Mouse (Mus musculus) hindbrain, embryonic 12.5 days (tissue): ENCODE results near the gene Coro2b. TPM values are rescaled to one million over a fixed set of nuclear protein-coding genes. Genes with fewer than 3 reads are reported as not detected.

Experiments
- ATAC-seq: fragments of 200-750 bp; cut with Nextera tagmentation; 2 replicates; pipeline ENCODE4 v1.8.0; 2017; ENCODE audit warnings: moderate TSS enrichment; ENCODE audit not compliant: low FRiP score
- H3K27ac ChIP-seq: fragments of 300-500 bp; sonication (generic); 2 replicates; pipeline ENCODE4 v1.5.1; 2016; ENCODE audit warnings: mild to moderate bottlenecking
- H3K27me3 ChIP-seq: fragments of 300-500 bp; sonication (generic); 2 replicates; pipeline ENCODE4 v1.6.1; 2016; ENCODE audit warnings: mild to moderate bottlenecking
- H3K36me3 ChIP-seq: fragments of 300-500 bp; sonication (generic); 2 replicates; pipeline ENCODE4 v1.6.1; 2016; ENCODE audit warnings: mild to moderate bottlenecking
- H3K4me1 ChIP-seq: fragments of 300-500 bp; sonication (generic); 2 replicates; pipeline ENCODE4 v1.6.1; 2016
- H3K4me2 ChIP-seq: fragments of 300-500 bp; sonication (generic); replicated peaks from 2 replicates; pipeline ENCODE4 v1.6.1; 2016; ENCODE audit warnings: mild to moderate bottlenecking
- H3K4me3 ChIP-seq: fragments of 300-500 bp; sonication (generic); 2 replicates; pipeline ENCODE4 v1.5.1; 2016; ENCODE audit warnings: mild to moderate bottlenecking
- H3K9ac ChIP-seq: fragments of 300-500 bp; sonication (generic); 2 replicates; pipeline ENCODE4 v1.6.1; 2016; ENCODE audit warnings: mild to moderate bottlenecking, moderate library complexity
- H3K9me3 ChIP-seq: fragments of 300-500 bp; sonication (generic); replicated peaks from 2 replicates; pipeline ENCODE4 v1.6.1; 2016; ENCODE audit warnings: mild to moderate bottlenecking
- WGBS: fragments of 180-500 bp; shearing (Covaris S2); methylation state at CpG from one replicate; pipeline ENCODE4 v1.1.7; 2016; 5-methylcytosine and 5-hydroxymethylcytosine counted together
- polyA plus RNA-seq: library from polyadenylated mRNA; unstranded; fragments of >200 nt; fragmentation: Nextera tagmentation; extraction: Ambion mirVana; gene quantifications from 2 replicates; pipeline ENCODE4 v1.2.1, GENCODE M21; 2016

Gene Coro2b
- 34.2 and 36.9 TPM in 2 replicates for polyA plus RNA-seq

GRCm38 (mm10) chr9:62536655-62537631 lies at the start of gene Coro2b:
Gene Coro2b (minus strand): TSS chr9:62537044.
- Histone ChIP-seq H3K36me3 (no peaks in the 10 kb centered on the region), H3K27ac (peak within 1 kb of the TSS; percentile 96), H3K4me3 (peak within 1 kb of the TSS; percentile 67), H3K4me1 (peaks cover 74% of the 10 kb centered on the region), H3K9ac (peak within 1 kb of the TSS; percentile 96), H3K9me3 (no peaks in the 10 kb centered on the region), H3K4me2 (peak within 1 kb of the TSS; percentile 79), H3K27me3 (no peaks in the 10 kb centered on the region)
- under 1% methylated on average over 64 of the region's 74 CpGs for WGBS
- peak; percentile 55 for ATAC-seq

DNA sequence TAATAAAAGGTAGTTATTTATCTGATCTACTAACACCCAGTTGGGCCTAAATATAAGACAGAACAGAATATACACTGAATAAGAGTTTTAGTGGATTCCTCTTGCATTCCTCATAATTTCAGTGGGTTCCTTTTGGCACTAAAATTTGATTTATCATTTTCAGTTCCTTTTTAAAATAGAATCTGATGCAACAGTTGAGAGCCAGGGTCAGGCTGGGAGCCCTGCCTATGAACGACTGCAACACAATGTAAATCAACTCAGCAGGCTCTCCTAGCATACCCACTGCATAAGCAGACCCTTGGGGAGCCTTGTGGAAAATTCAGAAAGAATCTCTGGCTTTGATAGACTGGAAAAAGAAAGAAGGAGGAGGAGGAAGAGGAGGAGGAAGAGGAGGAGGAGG lies 40.7 kb upstream of the Coro2b start:
- Histone ChIP-seq H3K4me1 (no peaks in the 10 kb centered on the region), H3K4me2 (no peak overlapping the region), H3K9ac (no peak overlapping the region), H3K27ac (no peak overlapping the region), H3K4me3 (no peak overlapping the region), H3K9me3 (no peaks in the 10 kb centered on the region), H3K36me3 (no peaks in the 10 kb centered on the region), H3K27me3 (no peaks in the 10 kb centered on the region)
- WGBS = 60% methylated on average over 1 of the region's 1 CpGs
- ATAC-seq = no peak

DNA sequence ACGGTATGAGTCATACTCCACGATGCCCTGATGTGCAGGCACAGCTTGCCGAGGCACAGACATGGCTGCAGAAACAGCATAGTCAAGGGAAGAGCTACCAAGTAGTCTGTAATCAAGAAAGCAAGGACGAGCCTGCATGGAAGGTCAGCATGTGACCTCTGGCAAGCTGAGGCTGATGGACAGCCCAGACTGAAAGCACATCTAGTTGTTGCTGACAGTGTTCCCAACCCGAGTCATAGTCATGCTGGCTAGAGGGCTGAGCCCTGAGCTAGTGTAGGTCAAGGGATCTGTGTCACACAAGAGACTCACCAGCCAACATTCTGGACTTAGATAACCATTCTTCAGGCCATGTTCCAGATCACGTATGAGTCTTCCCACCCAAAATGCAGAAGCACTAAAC lies 32.3 kb upstream of the Coro2b start:
- Histone ChIP-seq H3K4me3 (no peak overlapping the region), H3K4me1 (no peaks in the 10 kb centered on the region), H3K27me3 (no peaks in the 10 kb centered on the region), H3K9me3 (no peaks in the 10 kb centered on the region), H3K36me3 (no peaks in the 10 kb centered on the region), H3K9ac (no peak overlapping the region), H3K4me2 (no peak overlapping the region), H3K27ac (no peak overlapping the region)
- no peak for ATAC-seq
- 85% methylated on average over 6 of the region's 6 CpGs for WGBS

GRCm38 (mm10) chr9:62567818-62568217 lies 31.0 kb upstream of the Coro2b start:
- Histone ChIP-seq H3K36me3 (no peaks in the 10 kb centered on the region), H3K9me3 (no peaks in the 10 kb centered on the region), H3K4me1 (no peaks in the 10 kb centered on the region), H3K9ac (no peak overlapping the region), H3K27me3 (no peaks in the 10 kb centered on the region), H3K4me2 (no peak overlapping the region), H3K4me3 (no peak overlapping the region), H3K27ac (no peak overlapping the region)
- no peak for ATAC-seq
- WGBS = 93% methylated on average over 1 of the region's 1 CpGs

- Histone ChIP-seq H3K4me2 (no peak overlapping the region), H3K4me3 (no peak overlapping the region), H3K9ac (no peak overlapping the region), H3K36me3 (no peaks in the 10 kb centered on the region), H3K27ac (no peak overlapping the region), H3K27me3 (peaks cover 4% of the 10 kb centered on the region; the same call in 1 of the 2 replicates), H3K4me1 (no peaks in the 10 kb centered on the region), H3K9me3 (no peaks in the 10 kb centered on the region)
- WGBS = 85% methylated on average over 6 of the region's 6 CpGs
- no peak for ATAC-seq
Measured at GRCm38 (mm10) chr9:62562236-62562635, 25.4 kb upstream of the Coro2b start.

- no peak for ATAC-seq
- WGBS = 96% methylated on average over 4 of the region's 4 CpGs
- Histone ChIP-seq H3K36me3 (no peaks in the 10 kb centered on the region), H3K4me3 (no peak overlapping the region), H3K4me1 (no peaks in the 10 kb centered on the region), H3K4me2 (no peak overlapping the region), H3K27ac (no peak overlapping the region), H3K27me3 (peaks cover 4% of the 10 kb centered on the region; the same call in 1 of the 2 replicates), H3K9me3 (no peaks in the 10 kb centered on the region), H3K9ac (no peak overlapping the region)
Measured at GRCm38 (mm10) chr9:62560432-62560831, 23.6 kb upstream of the Coro2b start.

GRCm38 (mm10) chr9:62560006-62560405 lies 23.2 kb upstream of the Coro2b start:
- H3K27me3 ChIP-seq = peaks cover 4% of the 10 kb centered on the region; the same call in 1 of the 2 replicates
- H3K4me3 ChIP-seq = no peak overlapping the region
- H3K4me1 ChIP-seq = peaks cover 4% of the 10 kb centered on the region
- H3K36me3 ChIP-seq = no peaks in the 10 kb centered on the region
- no peak for ATAC-seq
- H3K4me2 ChIP-seq = no peak overlapping the region
- no peak overlapping the region for H3K27ac ChIP-seq
- 70% methylated on average over 5 of the region's 5 CpGs for WGBS
- no peaks in the 10 kb centered on the region for H3K9me3 ChIP-seq
- no peak overlapping the region for H3K9ac ChIP-seq

DNA sequence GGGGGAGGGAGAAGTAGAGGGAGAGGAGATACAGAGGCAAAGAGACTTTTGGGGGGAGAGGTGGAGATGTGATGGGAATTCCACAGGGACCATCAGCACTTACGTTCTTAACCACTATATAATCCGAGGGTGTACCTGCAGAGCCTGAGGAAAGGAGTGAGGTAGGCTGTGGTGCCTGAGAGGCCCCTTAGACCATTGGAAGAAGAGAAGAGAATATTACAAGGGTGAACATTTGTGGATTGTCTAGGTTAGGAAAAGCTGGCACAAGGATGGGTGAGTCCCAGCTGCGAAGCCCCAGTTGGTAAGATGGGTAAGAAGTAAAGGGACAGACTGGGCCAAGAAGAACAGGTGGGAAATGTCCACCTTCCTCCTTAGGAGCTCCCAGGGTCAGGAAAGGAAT lies 22.6 kb upstream of the Coro2b start:
- H3K9me3 ChIP-seq = no peaks in the 10 kb centered on the region
- no peak overlapping the region for H3K27ac ChIP-seq
- 88% methylated on average over 3 of the region's 3 CpGs for WGBS
- no peak overlapping the region for H3K4me3 ChIP-seq
- H3K4me2 ChIP-seq = no peak overlapping the region
- peaks cover 4% of the 10 kb centered on the region; the same call in 1 of the 2 replicates for H3K27me3 ChIP-seq
- ATAC-seq = no peak
- no peak overlapping the region for H3K9ac ChIP-seq
- H3K4me1 ChIP-seq = peaks cover 9% of the 10 kb centered on the region
- H3K36me3 ChIP-seq = no peaks in the 10 kb centered on the region

GRCm38 (mm10) chr9:62558058-62558457 lies 21.2 kb upstream of the Coro2b start:
- no peak overlapping the region for H3K4me2 ChIP-seq
- H3K4me1 ChIP-seq = peaks cover 17% of the 10 kb centered on the region
- H3K36me3 ChIP-seq = no peaks in the 10 kb centered on the region
- H3K9me3 ChIP-seq = no peaks in the 10 kb centered on the region
- H3K4me3 ChIP-seq = no peak overlapping the region
- peaks cover 4% of the 10 kb centered on the region; the same call in 1 of the 2 replicates for H3K27me3 ChIP-seq
- H3K27ac ChIP-seq = no peak overlapping the region
- WGBS = 90% methylated on average over 8 of the region's 8 CpGs
- H3K9ac ChIP-seq = no peak overlapping the region
- ATAC-seq = no peak

GRCm38 (mm10) chr9:62556748-62557147 lies 19.9 kb upstream of the Coro2b start:
- Histone ChIP-seq H3K36me3 (no peaks in the 10 kb centered on the region), H3K9me3 (no peaks in the 10 kb centered on the region), H3K27ac (no peak overlapping the region), H3K4me1 (peaks cover 17% of the 10 kb centered on the region), H3K4me2 (no peak overlapping the region), H3K9ac (no peak overlapping the region), H3K27me3 (peaks cover 4% of the 10 kb centered on the region; the same call in 1 of the 2 replicates), H3K4me3 (no peak overlapping the region)
- WGBS = 98% methylated on average over 6 of the region's 6 CpGs
- no peak for ATAC-seq

DNA sequence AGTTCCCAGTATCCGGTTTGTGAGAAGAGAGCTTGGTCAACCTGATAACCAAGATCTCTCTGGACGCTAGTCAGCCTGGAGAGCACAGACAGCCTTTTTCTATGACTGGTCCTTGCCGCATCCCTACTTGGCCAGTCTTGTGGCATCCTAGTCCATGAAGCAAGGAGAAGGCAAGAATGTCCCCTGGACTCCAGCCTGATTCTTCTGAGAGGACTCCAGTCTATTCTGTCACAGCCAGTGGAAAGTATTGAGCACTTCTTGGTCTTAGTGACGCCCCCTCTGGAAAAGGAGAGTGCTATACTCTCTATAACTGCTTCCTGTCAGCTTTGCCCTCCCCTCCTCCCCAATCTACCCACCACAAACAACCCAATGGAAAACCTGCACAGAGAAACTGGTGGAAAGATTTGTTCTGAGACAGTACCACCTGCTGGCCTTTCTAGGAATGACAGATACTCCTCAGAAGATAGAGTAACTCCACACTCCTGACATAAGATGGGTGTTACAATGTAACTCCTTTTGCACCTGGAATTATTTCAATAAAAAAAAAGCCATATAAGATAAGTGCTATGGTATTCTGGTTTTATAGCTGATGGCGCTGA lies 18.5 kb upstream of the Coro2b start:
- Histone ChIP-seq H3K27ac (peak overlapping the region; percentile 50; the same call in 1 of the 2 replicates), H3K9me3 (no peaks in the 10 kb centered on the region), H3K4me2 (no peak overlapping the region), H3K4me1 (peaks cover 17% of the 10 kb centered on the region), H3K27me3 (peaks cover 4% of the 10 kb centered on the region; the same call in 1 of the 2 replicates), H3K4me3 (no peak overlapping the region), H3K36me3 (no peaks in the 10 kb centered on the region), H3K9ac (no peak overlapping the region)
- 69% methylated on average over 5 of the region's 5 CpGs for WGBS
- ATAC-seq = no peak

- Histone ChIP-seq H3K27ac (peak overlapping the region; percentile 70), H3K9ac (no peak overlapping the region), H3K9me3 (no peaks in the 10 kb centered on the region), H3K36me3 (no peaks in the 10 kb centered on the region), H3K4me2 (no peak overlapping the region), H3K4me1 (peaks cover 17% of the 10 kb centered on the region), H3K4me3 (no peak overlapping the region), H3K27me3 (peaks cover 4% of the 10 kb centered on the region; the same call in 1 of the 2 replicates)
- 38% methylated on average over 3 of the region's 3 CpGs for WGBS
- peak; percentile 91 for ATAC-seq
Measured at GRCm38 (mm10) chr9:62554606-62555005, 17.8 kb upstream of the Coro2b start.
